Mouse (Mus musculus) megakaryocyte-erythroid progenitor cell, adult 5-6 weeks (primary cell): ENCODE results near the gene Zswim1. TPM values are rescaled to one million over a fixed set of nuclear protein-coding genes. Genes with fewer than 3 reads are reported as not detected.
"Not testable (repeated sequence)": the region's sequence is repeated elsewhere in the genome, so short reads cannot be mapped to it uniquely, and the experiment has no call there.

ENCODE experiments used
- ATAC-seq: replicated peaks from 2 replicates; pipeline ENCODE4 v1.8.0; 2016; ENCODE audit warnings: mild to moderate bottlenecking, inconsistent platforms; ENCODE audit not compliant: severe bottlenecking, poor library complexity, low FRiP score, low TSS enrichment
- total RNA-seq, 2 experiments: library from RNA; stranded (forward) in 1 of 2; stranded (reverse) in 1 of 2; fragments of 200-1000, 215-1000 nt in 1 of 2; fragments of >200 nt in 1 of 2; fragmentation: Nextera tagmentation in 1 of 2; gene quantifications; 2 replicates each; pipeline ENCODE4 v1.2.3; 2014 to 2017

Zswim1 gene
- total RNA-seq, 2 experiments from 2014 or later, result 2.5 to 11.0 TPM

- no peak for ATAC-seq
Observed at GRCm38 (mm10) chr2:164859155-164859554, 36.7 kb downstream of the Zswim1 start.

GRCm38 (mm10) chr2:164859640-164860432 lies 37.4 kb downstream of the Zswim1 start:
- ATAC-seq, result no peak

- ATAC-seq, result no peak
Observed at GRCm38 (mm10) chr2:164861094-164861493, 38.6 kb downstream of the Zswim1 start.

GRCm38 (mm10) chr2:164862179-164862861 lies 39.8 kb downstream of the Zswim1 start:
- no peak for ATAC-seq

- ATAC-seq, result not testable (repeated sequence)
Observed at GRCm38 (mm10) chr2:164863411-164863810, 40.9 kb downstream of the Zswim1 start.

GRCm38 (mm10) chr2:164864593-164864992 lies 42.1 kb downstream of the Zswim1 start:
- ATAC-seq, result peak; percentile 64

GRCm38 (mm10) chr2:164866741-164867551 lies 44.5 kb downstream of the Zswim1 start:
- 0 out of 2 replicates have a peak, but pooled peaks have one; percentile 25 for ATAC-seq

GRCm38 (mm10) chr2:164867566-164867965 lies 45.1 kb downstream of the Zswim1 start:
- no peak for ATAC-seq

GRCm38 (mm10) chr2:164868491-164868890 lies 46.0 kb downstream of the Zswim1 start:
- no peak for ATAC-seq

- no peak for ATAC-seq
Observed at GRCm38 (mm10) chr2:164871602-164872303, 49.3 kb downstream of the Zswim1 start.

- ATAC-seq, result no peak
Observed at GRCm38 (mm10) chr2:164873621-164874020, 51.1 kb downstream of the Zswim1 start.

- ATAC-seq, result no peak
Observed at GRCm38 (mm10) chr2:164874239-164874769, 51.8 kb downstream of the Zswim1 start.

- ATAC-seq, result not testable (repeated sequence)
Observed at GRCm38 (mm10) chr2:164875648-164876047, 53.2 kb downstream of the Zswim1 start.

Other genes with a start within 250 kb of the Zswim1 start
- not detected in 2 replicates for gene Spint3, start 249.2 kb upstream of the Zswim1 start, total RNA-seq (2014; fragmentation: Nextera tagmentation)
- not detected in 2 replicates for gene Spint3, start 249.2 kb upstream of the Zswim1 start, total RNA-seq (2017)
- not detected in 2 replicates for gene Wfdc6a, start 237.2 kb upstream of the Zswim1 start, total RNA-seq (2014; fragmentation: Nextera tagmentation)
- not detected in 2 replicates for gene Wfdc6a, start 237.2 kb upstream of the Zswim1 start, total RNA-seq (2017)
- gene Eppin, start 229.1 kb upstream of the Zswim1 start, total RNA-seq (2014; fragmentation: Nextera tagmentation), result not detected in 2 replicates
- gene Eppin, start 229.1 kb upstream of the Zswim1 start, total RNA-seq (2017), result not detected in 2 replicates
- not detected in 2 replicates for gene Wfdc6b, start 209.2 kb upstream of the Zswim1 start, total RNA-seq (2014; fragmentation: Nextera tagmentation)
- gene Wfdc6b, start 209.2 kb upstream of the Zswim1 start, total RNA-seq (2017), result not detected in 2 replicates
- not detected in 2 replicates for gene Wfdc8, start 209.1 kb upstream of the Zswim1 start, total RNA-seq (2014; fragmentation: Nextera tagmentation)
- gene Wfdc8, start 209.1 kb upstream of the Zswim1 start, total RNA-seq (2017), result not detected in 2 replicates
- not detected in 2 replicates for gene Wfdc16, start 183.9 kb upstream of the Zswim1 start, total RNA-seq (2014; fragmentation: Nextera tagmentation)
- gene Wfdc16, start 183.9 kb upstream of the Zswim1 start, total RNA-seq (2017), result not detected in 2 replicates
- gene Wfdc10, start 166.6 kb upstream of the Zswim1 start, total RNA-seq (2014; fragmentation: Nextera tagmentation), result not detected in 2 replicates
- not detected in 2 replicates for gene Wfdc10, start 166.6 kb upstream of the Zswim1 start, total RNA-seq (2017)
- gene Wfdc9, start 166.1 kb upstream of the Zswim1 start, total RNA-seq (2014; fragmentation: Nextera tagmentation), result not detected in 2 replicates
- gene Wfdc9, start 166.1 kb upstream of the Zswim1 start, total RNA-seq (2017), result not detected in 2 replicates
- not detected in 2 replicates for gene Wfdc11, start 148.6 kb upstream of the Zswim1 start, total RNA-seq (2014; fragmentation: Nextera tagmentation)
- not detected in 2 replicates for gene Wfdc11, start 148.6 kb upstream of the Zswim1 start, total RNA-seq (2017)
- gene Wfdc13, start 137.6 kb upstream of the Zswim1 start, total RNA-seq (2014; fragmentation: Nextera tagmentation), result not detected in 2 replicates
- gene Wfdc13, start 137.6 kb upstream of the Zswim1 start, total RNA-seq (2017), result not detected in 2 replicates
- not detected in 2 replicates for gene Spint4, start 124.2 kb upstream of the Zswim1 start, total RNA-seq (2014; fragmentation: Nextera tagmentation)
- not detected in 2 replicates for gene Spint4, start 124.2 kb upstream of the Zswim1 start, total RNA-seq (2017)
- gene Spint5, start 107.4 kb upstream of the Zswim1 start, total RNA-seq (2014; fragmentation: Nextera tagmentation), result not detected in 2 replicates
- not detected in 2 replicates for gene Spint5, start 107.4 kb upstream of the Zswim1 start, total RNA-seq (2017)
- 2.0 TPM in 1 of 2 replicates, not detected in the other for gene Wfdc3, start 76.8 kb upstream of the Zswim1 start, total RNA-seq (2014; fragmentation: Nextera tagmentation)
- gene Wfdc3, start 76.8 kb upstream of the Zswim1 start, total RNA-seq (2017), result not detected in 2 replicates
- gene Dnttip1, start 76.7 kb upstream of the Zswim1 start, total RNA-seq (2014; fragmentation: Nextera tagmentation), result 28.7 and 37.2 TPM in 2 replicates
- gene Dnttip1, start 76.7 kb upstream of the Zswim1 start, total RNA-seq (2017), result 24.5 and 26.2 TPM in 2 replicates
- gene Ube2c, start 52.8 kb upstream of the Zswim1 start, total RNA-seq (2014; fragmentation: Nextera tagmentation), result 194 and 207 TPM in 2 replicates
- 90.6 and 159 TPM in 2 replicates for gene Ube2c, start 52.8 kb upstream of the Zswim1 start, total RNA-seq (2017)
- gene Tnnc2, start 42.7 kb upstream of the Zswim1 start, total RNA-seq (2014; fragmentation: Nextera tagmentation), result not detected in 2 replicates
- not detected in 2 replicates for gene Tnnc2, start 42.7 kb upstream of the Zswim1 start, total RNA-seq (2017)
- 0.11 and 7.6 TPM in 2 replicates for gene Snx21, start 36.9 kb upstream of the Zswim1 start, total RNA-seq (2014; fragmentation: Nextera tagmentation)
- 0.33 TPM in 1 of 2 replicates, not detected in the other for gene Snx21, start 36.9 kb upstream of the Zswim1 start, total RNA-seq (2017)
- gene Acot8, start 17.8 kb upstream of the Zswim1 start, total RNA-seq (2014; fragmentation: Nextera tagmentation), result 15.5 and 26.4 TPM in 2 replicates
- gene Acot8, start 17.8 kb upstream of the Zswim1 start, total RNA-seq (2017), result 10.1 and 17.6 TPM in 2 replicates
- 6.8 and 6.9 TPM in 2 replicates for gene Zswim3, start 17.6 kb upstream of the Zswim1 start, total RNA-seq (2014; fragmentation: Nextera tagmentation)
- gene Zswim3, start 17.6 kb upstream of the Zswim1 start, total RNA-seq (2017), result 1.8 and 4.4 TPM in 2 replicates
- gene Spata25, start 5.9 kb downstream of the Zswim1 start, total RNA-seq (2014; fragmentation: Nextera tagmentation), result not detected in 2 replicates
- not detected in 2 replicates for gene Spata25, start 5.9 kb downstream of the Zswim1 start, total RNA-seq (2017)
- 63.5 and 87.0 TPM in 2 replicates for gene Ctsa, start 10.2 kb downstream of the Zswim1 start, total RNA-seq (2014; fragmentation: Nextera tagmentation)
- 40.0 and 58.0 TPM in 2 replicates for gene Ctsa, start 10.2 kb downstream of the Zswim1 start, total RNA-seq (2017)
- 0.26 and 1.8 TPM in 2 replicates for gene Neurl2, start 10.8 kb downstream of the Zswim1 start, total RNA-seq (2014; fragmentation: Nextera tagmentation)
- 2.3 TPM in 1 of 2 replicates, not detected in the other for gene Neurl2, start 10.8 kb downstream of the Zswim1 start, total RNA-seq (2017)
- gene Pltp, start 35.0 kb downstream of the Zswim1 start, total RNA-seq (2014; fragmentation: Nextera tagmentation), result not detected in 2 replicates
- not detected in 2 replicates for gene Pltp, start 35.0 kb downstream of the Zswim1 start, total RNA-seq (2017)
- gene Pcif1, start 56.6 kb downstream of the Zswim1 start, total RNA-seq (2014; fragmentation: Nextera tagmentation), result 59.0 and 61.7 TPM in 2 replicates
- 13.2 and 16.3 TPM in 2 replicates for gene Pcif1, start 56.6 kb downstream of the Zswim1 start, total RNA-seq (2017)
- gene Zfp335, start 89.1 kb downstream of the Zswim1 start, total RNA-seq (2014; fragmentation: Nextera tagmentation), result 23.5 and 27.2 TPM in 2 replicates
- 5.8 and 8.6 TPM in 2 replicates for gene Zfp335, start 89.1 kb downstream of the Zswim1 start, total RNA-seq (2017)
- gene Mmp9, start 118.1 kb downstream of the Zswim1 start, total RNA-seq (2014; fragmentation: Nextera tagmentation), result 7.1 TPM in 1 of 2 replicates, not detected in the other
- 0.65 and 2.0 TPM in 2 replicates for gene Mmp9, start 118.1 kb downstream of the Zswim1 start, total RNA-seq (2017)
- gene Slc12a5, start 138.1 kb downstream of the Zswim1 start, total RNA-seq (2014; fragmentation: Nextera tagmentation), result 0.35 TPM in 1 of 2 replicates, not detected in the other
- 0.34 and 0.61 TPM in 2 replicates for gene Slc12a5, start 138.1 kb downstream of the Zswim1 start, total RNA-seq (2017)
- gene Ncoa5, start 212.2 kb downstream of the Zswim1 start, total RNA-seq (2014; fragmentation: Nextera tagmentation), result 38.4 and 44.2 TPM in 2 replicates
- 41.2 and 42.4 TPM in 2 replicates for gene Ncoa5, start 212.2 kb downstream of the Zswim1 start, total RNA-seq (2017)
- gene Cd40, start 232.9 kb downstream of the Zswim1 start, total RNA-seq (2014; fragmentation: Nextera tagmentation), result 0.67 TPM in 1 of 2 replicates, not detected in the other
- gene Cd40, start 232.9 kb downstream of the Zswim1 start, total RNA-seq (2017), result not detected in 2 replicates